Mouse (Mus musculus): ENCODE measurements around the gene Sh2d1a.

DNA sequence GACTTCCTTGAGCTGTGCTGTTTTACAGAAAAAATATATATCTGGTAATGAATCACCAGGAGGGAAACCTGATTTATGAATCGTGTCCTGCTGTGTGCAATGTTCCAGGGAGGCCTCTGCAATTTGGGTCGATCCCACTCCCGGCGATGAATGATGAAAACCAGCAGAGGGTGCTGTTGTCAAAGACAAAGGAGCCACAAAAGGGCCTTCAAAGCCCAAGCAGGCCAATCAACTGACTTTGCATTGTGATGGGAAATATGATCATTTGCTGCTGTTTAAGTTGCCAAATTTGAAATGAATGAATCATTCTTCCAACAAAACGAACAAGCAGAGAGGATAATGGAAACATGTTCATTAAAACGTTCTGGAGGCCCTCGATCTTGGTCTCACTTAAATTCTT, 55.0 kb downstream of the Sh2d1a start:
- TF ChIP-seq TAL1 (IDR thresholded peaks at IDR 0.05; ENCODE audit: low read length), result no peak
- TF ChIP-seq GATA1 (IDR thresholded peaks at IDR 0.05; ENCODE audit: low read length), result no peak
